Mouse (Mus musculus): Measurements from ENCODE around the gene Lgi2.

- TF ChIP-seq POLR2A (IDR thresholded peaks at IDR 0.05; ENCODE audit: extremely low read depth, insufficient read depth, low read length) (no peak), CTCF (IDR thresholded peaks at IDR 0.05; ENCODE audit: extremely low read depth, insufficient read depth, low read length) (no peak)
Observed at GRCm38 (mm10) chr5:52511089-52511488, 55.2 kb downstream of the Lgi2 start.
